Mouse (Mus musculus) lung, adult 2 months (tissue): Measurements from ENCODE around the gene Zfp385c. TPM values are rescaled to one million over a fixed set of nuclear protein-coding genes. Genes with fewer than 3 reads are reported as not detected.
"Not testable (repeated sequence)": the region's sequence is repeated elsewhere in the genome, so short reads cannot be mapped to it uniquely, and the experiment has no call there.

ENCODE experiments used
- DNase-seq: peaks from one replicate; pipeline ENCODE4 v3.0.0; 2022
- H3K4me1 ChIP-seq: fragments of 200-500 bp; 2 replicates; pipeline ENCODE4 v1.6.1; 2011; ENCODE audit warnings: low read length; ENCODE audit not compliant: control insufficient read depth, insufficient read depth
- H3K4me3 ChIP-seq: fragments of 200-500 bp; replicated peaks from 2 replicates; pipeline ENCODE3; 2011; ENCODE audit warnings: low read depth, mild to moderate bottlenecking, control low read depth, low read length; ENCODE audit errors: extremely low read depth
- CTCF ChIP-seq: fragments of 200-500 bp; IDR thresholded peaks from 2 replicates; pipeline ENCODE4 v1.5.1; 2011; ENCODE audit warnings: mild to moderate bottlenecking, low read length, control low read depth; ENCODE audit not compliant: insufficient read depth
- POLR2A ChIP-seq: fragments of 200-500 bp; IDR thresholded peaks from 2 replicates; pipeline ENCODE4 v1.6.1; 2011; ENCODE audit warnings: low read depth, mild to moderate bottlenecking, control low read depth, low read length, borderline replicate concordance; ENCODE audit errors: extremely low read depth
- WGBS: fragments of 180-500 bp; shearing (Covaris S2); methylation state at CpG from one replicate; pipeline ENCODE4 v1.1.7; 2018; 5-methylcytosine and 5-hydroxymethylcytosine counted together
- polyA plus RNA-seq: library from polyadenylated mRNA; depleted of rRNA; stranded (reverse); fragments of >200 nt; gene quantifications from 2 replicates; pipeline ENCODE4 v1.2.3, GENCODE M21; 2012

Zfp385c gene
- polyA plus RNA-seq, 1 experiment, result 4.9 TPM

DNA sequence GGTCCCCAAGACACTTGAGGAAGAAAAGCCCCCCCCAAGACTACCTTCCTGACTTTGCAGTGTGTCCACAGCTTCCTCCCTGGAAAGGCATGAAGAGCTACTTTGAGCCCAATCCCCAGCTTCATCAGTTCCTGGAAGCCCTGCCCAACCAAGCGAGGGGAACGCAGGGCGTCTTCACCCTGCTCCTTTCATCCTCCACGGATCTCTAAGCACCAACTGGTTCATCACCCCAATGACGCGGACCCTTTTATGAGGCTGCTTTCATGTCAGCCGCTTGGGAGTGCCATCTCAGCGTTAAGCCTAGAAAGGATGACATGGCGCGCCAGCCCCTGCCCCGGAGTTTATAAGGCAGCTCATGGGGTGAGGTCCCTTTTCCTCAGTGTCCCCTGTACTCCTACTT is 72.3 kb downstream of the Zfp385c start, which contains the start of gene Dnajc7:
TSS of gene Dnajc7 (minus strand) at position 187 of the 400 bp plus-strand sequence.
- H3K4me3 ChIP-seq, result peak within 1 kb of the TSS; percentile 96
- no peak for DNase-seq
- WGBS, result 3% methylated on average over 11 of the region's 11 CpGs
- no peak for TF ChIP-seq POLR2A
- TF ChIP-seq CTCF, result no peak
- peaks cover 7% of the 10 kb centered on the region for H3K4me1 ChIP-seq

DNA sequence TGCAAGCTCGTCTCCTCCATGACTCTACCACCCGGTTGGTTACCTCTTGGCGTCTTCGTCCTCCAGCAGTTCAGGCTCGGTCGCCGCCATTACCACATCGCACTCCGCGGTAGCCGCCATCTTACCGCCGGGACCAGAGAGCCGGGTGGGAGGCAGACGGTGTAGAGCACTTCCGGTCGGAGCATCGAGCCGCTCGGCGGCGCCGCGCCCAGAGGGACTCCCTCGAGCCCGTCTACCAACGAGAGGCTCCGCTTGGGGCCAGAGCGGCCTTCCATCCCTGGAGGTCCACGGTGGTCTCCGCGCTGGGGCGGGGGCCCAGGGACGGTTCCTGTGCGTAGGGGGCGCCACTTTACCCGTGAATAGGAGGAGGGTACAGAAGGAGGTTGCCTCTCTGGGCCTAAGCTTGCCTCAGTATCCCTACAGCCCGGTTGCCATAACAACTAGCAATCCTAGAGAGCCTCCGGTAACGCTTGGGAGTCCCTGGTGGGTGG is 72.7 kb downstream of the Zfp385c start:
- peak overlapping the region; percentile 96 for H3K4me3 ChIP-seq
- under 1% methylated on average over 40 of the region's 40 CpGs for WGBS
- H3K4me1 ChIP-seq, result peaks cover 7% of the 10 kb centered on the region
- no peak for TF ChIP-seq CTCF
- peak; percentile 78; the same call in 1 of the 2 replicates for TF ChIP-seq POLR2A
- DNase-seq, result peak; percentile 93

DNA sequence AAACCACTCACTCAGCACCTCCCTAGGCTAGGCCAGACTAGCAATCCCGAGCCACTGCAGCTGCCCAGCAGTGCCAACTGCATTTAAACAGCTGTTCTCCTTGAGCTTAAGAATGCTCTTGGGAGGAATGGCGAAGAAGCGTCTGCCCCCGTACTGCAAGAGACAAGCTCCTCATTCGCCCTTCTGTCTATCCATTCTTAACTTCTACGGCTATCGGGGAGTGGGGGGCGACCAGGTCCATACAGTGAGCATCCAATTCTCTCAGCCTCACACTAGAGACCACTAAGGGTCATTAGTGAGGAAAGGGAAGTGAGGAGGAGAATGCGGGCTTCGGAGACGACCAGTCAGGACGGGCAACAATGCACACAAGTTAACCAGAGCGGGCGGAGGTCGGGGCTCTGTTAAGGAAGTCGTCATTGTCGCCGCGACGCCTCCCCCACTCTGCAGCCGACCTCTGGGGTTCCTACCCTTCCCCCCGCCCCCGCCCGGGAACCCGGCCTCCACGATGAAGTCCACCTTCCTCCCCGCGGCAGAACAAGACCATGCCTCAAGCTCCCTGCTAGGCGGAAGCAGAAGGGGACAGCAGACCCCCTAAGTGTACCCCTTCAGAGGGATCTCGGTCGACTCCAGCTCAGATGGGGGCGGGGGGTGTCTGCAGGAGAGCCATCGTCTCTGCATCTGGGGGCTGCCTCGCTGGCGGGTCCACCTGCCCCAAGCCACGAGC is 73.3 kb downstream of the Zfp385c start, which contains the start of gene Nkiras2:
TSS of gene Nkiras2 (plus strand) at position 484 of the 724 bp plus-strand sequence.
- H3K4me1 ChIP-seq, result peaks cover 5% of the 10 kb centered on the region
- peak within 1 kb of the TSS; percentile 96 for H3K4me3 ChIP-seq
- peak; percentile 49 for DNase-seq
- WGBS, result 1% methylated on average over 35 of the region's 36 CpGs
- TF ChIP-seq CTCF (no peak), POLR2A (peak; percentile 37; the same call in 1 of the 2 replicates)

DNA sequence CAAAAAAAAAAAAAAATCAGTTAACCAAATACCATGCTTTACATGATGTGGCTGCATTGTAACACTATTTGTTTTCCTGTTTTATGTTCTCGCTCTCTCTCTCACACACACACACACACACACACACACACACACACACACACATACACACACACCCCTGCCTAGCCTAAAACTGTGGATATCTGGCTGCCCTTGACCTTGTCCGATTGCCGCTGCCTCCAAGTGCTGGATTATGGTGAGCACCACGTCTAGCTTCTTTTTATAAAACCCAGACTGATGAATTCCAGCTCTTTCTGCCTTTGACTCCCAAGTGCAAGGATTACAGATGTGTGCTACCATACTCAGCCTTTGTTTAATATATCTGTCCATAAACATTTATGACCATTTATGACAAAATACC is 74.8 kb downstream of the Zfp385c start:
- peaks cover 4% of the 10 kb centered on the region for H3K4me1 ChIP-seq
- 73% methylated on average over 4 of the region's 4 CpGs for WGBS

DNA sequence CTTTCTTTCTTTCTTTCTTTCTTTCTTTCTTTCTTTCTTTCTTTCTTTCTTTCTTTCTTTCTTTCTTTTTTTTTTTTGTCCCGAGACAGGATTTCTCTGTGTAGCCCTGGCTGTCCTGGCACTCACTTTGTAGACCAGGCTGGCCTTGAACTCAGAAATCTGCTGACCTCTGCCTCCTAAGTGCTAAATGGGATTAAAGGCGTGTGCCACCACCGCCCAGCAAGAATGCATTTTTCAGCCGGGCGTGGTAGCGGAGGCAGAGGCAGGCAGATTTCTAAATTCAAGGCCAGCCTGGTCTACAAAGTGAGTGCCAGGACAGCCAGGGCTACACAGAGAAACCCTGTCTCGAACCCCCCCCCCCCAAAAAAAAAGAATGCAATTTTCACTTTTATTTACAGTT is 75.4 kb downstream of the Zfp385c start:
- 88% methylated on average over 7 of the region's 7 CpGs for WGBS
- not testable (repeated sequence) for H3K4me1 ChIP-seq, H3K4me3 ChIP-seq, DNase-seq

More for the DNA sequence above, 74.8 kb downstream of the Zfp385c start:
- TF ChIP-seq POLR2A (no peak), CTCF (no peak)
- DNase-seq, result no peak
- H3K4me3 ChIP-seq, result no peak overlapping the region

DNA sequence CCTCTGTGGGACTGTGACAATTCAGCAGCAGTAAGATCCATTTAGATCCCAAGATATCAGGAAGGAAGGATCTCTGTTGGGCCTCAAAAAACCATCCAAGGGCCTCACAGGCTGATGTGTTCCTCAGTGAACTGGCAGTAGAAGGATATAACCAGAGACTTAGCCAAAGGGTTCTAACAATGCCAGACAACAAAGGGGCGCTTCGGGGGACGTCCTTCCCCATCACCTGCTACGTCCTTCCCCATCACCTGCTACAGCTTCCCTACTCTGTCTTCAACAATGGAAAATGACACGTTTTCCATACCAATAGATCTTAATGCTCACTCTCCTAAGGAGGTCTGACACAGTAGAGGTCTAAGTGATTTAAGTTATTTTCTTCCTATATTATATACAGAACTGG is 75.9 kb downstream of the Zfp385c start:
- WGBS, result 91% methylated on average over 5 of the region's 5 CpGs
- TF ChIP-seq POLR2A (no peak), CTCF (no peak)

DNA sequence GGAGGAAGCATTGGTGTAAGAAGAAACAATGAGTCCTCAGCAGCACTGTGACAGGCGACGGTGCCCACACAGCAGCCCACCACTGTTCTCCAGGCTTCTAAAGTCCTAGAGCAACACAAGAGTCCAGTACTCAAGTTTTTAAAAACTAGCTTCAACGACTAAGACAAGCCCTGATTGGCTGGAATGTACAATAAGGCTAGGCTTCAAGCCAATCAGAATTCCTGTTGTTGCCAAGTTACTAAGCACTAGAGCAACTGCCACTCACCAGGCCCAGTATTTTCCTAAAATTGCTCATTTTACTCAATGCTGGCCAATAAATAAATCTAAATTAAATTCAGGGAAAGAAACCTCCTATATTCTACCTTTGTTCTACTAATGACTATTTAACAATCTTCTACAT is 79.0 kb downstream of the Zfp385c start:
- TF ChIP-seq POLR2A (no peak), CTCF (no peak)
- no peak for DNase-seq
- Histone ChIP-seq H3K4me1 (peaks cover 27% of the 10 kb centered on the region), H3K4me3 (no peak overlapping the region)
- WGBS, result 64% methylated on average over 3 of the region's 3 CpGs

More for the DNA sequence above, 75.9 kb downstream of the Zfp385c start:
- H3K4me1 ChIP-seq, result peaks cover 8% of the 10 kb centered on the region
- no peak for DNase-seq
- no peak overlapping the region for H3K4me3 ChIP-seq

DNA sequence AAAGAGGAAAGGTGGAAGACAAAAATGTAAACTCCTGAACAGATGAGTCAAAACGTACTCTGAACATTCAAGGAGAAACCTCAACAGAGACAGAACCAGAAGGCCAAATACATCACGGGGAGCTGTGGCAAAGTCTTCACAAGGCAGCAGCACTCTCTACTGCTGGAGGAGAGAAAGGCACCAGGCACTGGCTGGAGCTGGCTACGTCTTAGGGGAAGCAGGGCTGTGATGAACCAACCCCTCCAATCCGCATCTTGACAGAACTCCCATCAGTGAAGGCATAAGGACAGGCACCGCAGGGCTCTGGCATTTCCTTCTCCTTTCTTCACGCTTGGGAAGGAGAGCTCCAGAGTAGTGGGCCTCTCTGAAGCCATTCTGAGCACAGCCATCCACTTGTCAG is 80.6 kb downstream of the Zfp385c start:
- no peak for DNase-seq
- WGBS, result 76% methylated on average over 6 of the region's 6 CpGs
- TF ChIP-seq POLR2A, result no peak
- no peak for TF ChIP-seq CTCF
- Histone ChIP-seq H3K4me1 (peaks cover 28% of the 10 kb centered on the region), H3K4me3 (no peak overlapping the region)

DNA sequence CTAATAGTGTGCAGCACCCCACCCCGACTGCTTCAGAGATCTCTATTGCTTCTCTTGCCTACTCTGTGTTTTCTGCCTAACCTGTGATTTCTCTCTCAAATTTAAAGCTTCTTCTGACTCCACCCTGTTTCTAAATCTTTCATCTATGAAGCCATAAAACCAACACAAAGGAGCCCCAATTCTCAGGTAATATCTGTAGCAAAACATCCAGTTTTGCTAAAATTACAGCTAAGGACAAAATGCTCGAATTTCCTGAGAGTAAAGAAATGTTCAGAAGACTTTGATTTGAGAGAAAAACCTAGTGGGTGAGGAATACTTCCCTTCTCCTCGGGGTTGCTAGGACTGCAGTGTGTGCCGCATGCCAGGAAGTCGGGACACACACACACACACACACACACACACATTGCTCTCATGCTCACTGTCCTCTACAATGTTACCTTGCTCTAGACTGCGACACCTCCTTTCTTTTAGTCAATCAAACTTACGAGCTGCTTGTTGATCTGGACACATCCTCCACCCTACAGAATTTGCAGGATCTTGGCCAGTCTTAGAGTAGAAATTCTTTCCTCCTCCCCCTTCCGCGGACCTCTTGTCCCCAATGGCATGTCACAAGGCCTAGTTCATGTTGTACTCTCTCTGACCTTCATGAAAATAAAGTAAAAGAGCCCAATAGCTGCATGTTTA is 82.1 kb downstream of the Zfp385c start:
- peaks cover 35% of the 10 kb centered on the region for H3K4me1 ChIP-seq
- DNase-seq, result no peak
- TF ChIP-seq CTCF (no peak), POLR2A (0 out of 2 replicates have a peak, but pooled peaks have one; percentile 22)
- peak overlapping the region; percentile 48 for H3K4me3 ChIP-seq
- 36% methylated on average over 9 of the region's 9 CpGs for WGBS
